Mouse (Mus musculus): ENCODE measurements around the gene Stac. TPM values are rescaled to one million over a fixed set of nuclear protein-coding genes. Genes with fewer than 3 reads are reported as not detected.

The Stac gene
- polyA plus RNA-seq (2015; fragmentation: Nextera tagmentation; extraction: Ambion mirVana) = 1.7 and 1.8 TPM in 2 replicates

GRCm38 (mm10) chr9:111689680-111690483 lies at the start of gene Stac:
Gene Stac, minus strand, starts transcription at chr9:111690348.
- peak; percentile 3; the same call in 1 of the 2 replicates for TF ChIP-seq CTCF (IDR thresholded peaks at IDR 0.05; ENCODE audit: low read depth)
- Histone ChIP-seq H3K9me3 (ENCODE audit: control insufficient read depth) (no peaks in the 10 kb centered on the region), H3K27me3 (replicated peaks; ENCODE audit: control insufficient read depth, insufficient read depth, low read length) (peaks cover 14% of the 10 kb centered on the region), H3K4me3 (ENCODE audit: low read depth, low read length) (peak within 1 kb of the TSS; percentile 47), H3K36me3 (ENCODE audit: control insufficient read depth, insufficient read depth) (no peaks in the 10 kb centered on the region), H3K4me2 (replicated peaks; ENCODE audit: low read depth) (peak within 1 kb of the TSS; percentile 76), H3K9ac (ENCODE audit: low read depth, low read length) (no peak within 1 kb of the TSS), H3K27ac (ENCODE audit: low read depth, low read length) (no peak within 1 kb of the TSS), H3K4me1 (replicated peaks; ENCODE audit: control insufficient read depth, insufficient read depth, low read length) (no peaks in the 10 kb centered on the region)
- 5% methylated on average over 58 of the region's 64 CpGs for WGBS
- ATAC-seq = no peak

- H3K4me1 ChIP-seq (replicated peaks; ENCODE audit: control insufficient read depth, insufficient read depth, low read length) = no peaks in the 10 kb centered on the region
- TF ChIP-seq CTCF (IDR thresholded peaks at IDR 0.05; ENCODE audit: low read depth) = no peak
- no peak overlapping the region for H3K4me3 ChIP-seq (ENCODE audit: low read depth, low read length)
- H3K4me2 ChIP-seq (replicated peaks; ENCODE audit: low read depth) = peak overlapping the region; percentile 32; the same call in 1 of the 2 replicates
- no peak overlapping the region; the same call in 1 of the 2 replicates for H3K27ac ChIP-seq (ENCODE audit: low read depth, low read length)
- peak; percentile 82 for ATAC-seq
- H3K9me3 ChIP-seq (ENCODE audit: control insufficient read depth) = no peaks in the 10 kb centered on the region
- H3K9ac ChIP-seq (ENCODE audit: low read depth, low read length) = no peak overlapping the region
- H3K36me3 ChIP-seq (ENCODE audit: control insufficient read depth, insufficient read depth) = no peaks in the 10 kb centered on the region
- WGBS = 42% methylated on average over 10 of the region's 10 CpGs
- H3K27me3 ChIP-seq (replicated peaks; ENCODE audit: control insufficient read depth, insufficient read depth, low read length) = no peaks in the 10 kb centered on the region
These were observed 49.5 kb upstream of the Stac start for GRCm38 (mm10) chr9:111739431-111740245.

GRCm38 (mm10) chr9:111739026-111739425 lies 48.9 kb upstream of the Stac start:
- no peaks in the 10 kb centered on the region for H3K27me3 ChIP-seq (replicated peaks; ENCODE audit: control insufficient read depth, insufficient read depth, low read length)
- no peak overlapping the region for H3K4me2 ChIP-seq (replicated peaks; ENCODE audit: low read depth)
- no peak overlapping the region for H3K9ac ChIP-seq (ENCODE audit: low read depth, low read length)
- ATAC-seq = 0 out of 2 replicates have a peak, but pooled peaks have one; percentile 10
- no peak overlapping the region for H3K27ac ChIP-seq (ENCODE audit: low read depth, low read length)
- WGBS = 36% methylated on average over 3 of the region's 3 CpGs
- H3K9me3 ChIP-seq (ENCODE audit: control insufficient read depth) = no peaks in the 10 kb centered on the region
- no peak for TF ChIP-seq CTCF (IDR thresholded peaks at IDR 0.05; ENCODE audit: low read depth)
- no peaks in the 10 kb centered on the region for H3K4me1 ChIP-seq (replicated peaks; ENCODE audit: control insufficient read depth, insufficient read depth, low read length)
- no peak overlapping the region for H3K4me3 ChIP-seq (ENCODE audit: low read depth, low read length)
- H3K36me3 ChIP-seq (ENCODE audit: control insufficient read depth, insufficient read depth) = no peaks in the 10 kb centered on the region

GRCm38 (mm10) chr9:111737796-111738195 lies 47.6 kb upstream of the Stac start:
- H3K4me1 ChIP-seq (replicated peaks; ENCODE audit: control insufficient read depth, insufficient read depth, low read length) = no peaks in the 10 kb centered on the region
- no peak overlapping the region for H3K4me3 ChIP-seq (ENCODE audit: low read depth, low read length)
- H3K4me2 ChIP-seq (replicated peaks; ENCODE audit: low read depth) = no peak overlapping the region
- H3K9me3 ChIP-seq (ENCODE audit: control insufficient read depth) = no peaks in the 10 kb centered on the region
- 87% methylated on average over 2 of the region's 2 CpGs for WGBS
- no peak overlapping the region for H3K27ac ChIP-seq (ENCODE audit: low read depth, low read length)
- H3K27me3 ChIP-seq (replicated peaks; ENCODE audit: control insufficient read depth, insufficient read depth, low read length) = no peaks in the 10 kb centered on the region
- no peak for TF ChIP-seq CTCF (IDR thresholded peaks at IDR 0.05; ENCODE audit: low read depth)
- H3K36me3 ChIP-seq (ENCODE audit: control insufficient read depth, insufficient read depth) = no peaks in the 10 kb centered on the region
- ATAC-seq = no peak
- no peak overlapping the region for H3K9ac ChIP-seq (ENCODE audit: low read depth, low read length)

GRCm38 (mm10) chr9:111735931-111736330 lies 45.8 kb upstream of the Stac start:
- H3K27me3 ChIP-seq (replicated peaks; ENCODE audit: control insufficient read depth, insufficient read depth, low read length) = no peaks in the 10 kb centered on the region
- no peak for TF ChIP-seq CTCF (IDR thresholded peaks at IDR 0.05; ENCODE audit: low read depth)
- H3K4me3 ChIP-seq (ENCODE audit: low read depth, low read length) = no peak overlapping the region
- H3K4me1 ChIP-seq (replicated peaks; ENCODE audit: control insufficient read depth, insufficient read depth, low read length) = no peaks in the 10 kb centered on the region
- WGBS = 75% methylated on average over 3 of the region's 3 CpGs
- H3K27ac ChIP-seq (ENCODE audit: low read depth, low read length) = no peak overlapping the region
- no peaks in the 10 kb centered on the region for H3K36me3 ChIP-seq (ENCODE audit: control insufficient read depth, insufficient read depth)
- no peak overlapping the region for H3K4me2 ChIP-seq (replicated peaks; ENCODE audit: low read depth)
- no peak overlapping the region for H3K9ac ChIP-seq (ENCODE audit: low read depth, low read length)
- no peak for ATAC-seq
- no peaks in the 10 kb centered on the region for H3K9me3 ChIP-seq (ENCODE audit: control insufficient read depth)
